Mouse (Mus musculus) E14TG2a.4 (cell line): ENCODE data around the gene Zfp827.

Source experiments
- CTCF ChIP-seq: conservative IDR thresholded peaks from 2 replicates; pipeline ENCODE4 v1.5.1; 2014; ENCODE audit warnings: low read length
- POU5F1 ChIP-seq: IDR thresholded peaks from 2 replicates; pipeline ENCODE4 v1.6.1; 2014; ENCODE audit warnings: low read length, borderline replicate concordance

GRCm38 (mm10) chr8:79027977-79028487, at the start of gene Zfp827:
- no peak for TF ChIP-seq CTCF
- no peak for TF ChIP-seq POU5F1
